Mouse (Mus musculus) cerebellum, adult 8-10 months (tissue): ENCODE measurements at regions not wholly inside any gene's neighbourhood (a gene's known extent, or its start where the extent isn't known, plus 50 kb on each side); places are given as distances from the start of the nearest gene placed in this dataset.

Experiments used
- DNase-seq: peaks from one replicate; pipeline ENCODE4 v3.0.0; 2022

DNA sequence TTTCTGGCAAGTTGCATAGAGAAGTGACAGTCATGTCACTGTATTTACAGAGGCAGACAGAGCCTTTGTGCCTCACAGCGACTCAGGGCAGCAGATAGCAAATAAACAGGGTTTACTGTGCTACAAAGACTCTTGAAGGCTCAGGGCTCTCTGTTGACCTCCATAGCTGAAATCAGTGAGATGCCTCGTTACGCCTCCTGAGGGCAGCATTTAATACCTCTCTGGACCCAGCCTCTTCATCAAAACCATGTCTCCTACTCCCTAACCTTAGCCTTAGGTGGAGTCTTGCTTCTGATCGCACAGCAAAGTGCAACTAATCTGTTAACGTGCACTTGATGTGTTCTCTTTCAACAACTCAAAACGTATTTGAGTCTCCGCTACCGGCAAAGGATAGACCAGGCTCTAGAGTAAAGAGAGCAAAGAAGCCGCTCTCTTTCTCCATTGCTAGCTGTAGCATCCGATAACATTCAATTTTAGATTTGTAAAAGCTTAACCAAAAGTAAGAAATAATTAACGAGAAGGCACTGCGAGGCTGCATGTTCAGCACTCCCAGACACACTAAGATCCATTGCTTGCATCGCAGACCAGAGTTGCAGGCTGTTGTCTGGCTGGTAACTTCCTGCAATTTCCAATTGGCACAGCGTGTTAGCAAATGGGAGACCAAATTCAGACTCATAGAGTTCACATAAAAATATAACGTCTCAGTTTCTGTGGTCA, 101.1 kb upstream of the Man2a1 start:
- peak; percentile 19 for DNase-seq

DNA sequence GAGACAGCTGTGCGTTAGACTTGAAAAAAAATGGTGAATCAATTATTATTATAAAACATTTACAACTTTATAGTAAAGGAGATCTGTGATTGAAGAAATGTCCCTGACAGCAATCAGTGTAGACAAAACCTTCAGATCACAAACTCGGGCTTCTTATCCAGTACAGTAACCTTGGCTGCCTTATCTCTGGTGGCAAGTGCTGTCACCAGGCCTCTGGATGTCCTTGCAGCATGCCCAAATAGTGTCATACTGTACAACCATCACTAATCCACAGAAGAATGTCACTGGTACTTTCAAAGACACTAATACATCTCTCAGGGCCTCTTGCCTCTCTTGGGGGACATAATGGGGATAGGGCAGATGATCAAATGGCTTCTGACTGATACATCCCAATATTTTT, 98.2 kb upstream of the Man2a1 start:
- no peak for DNase-seq

DNA sequence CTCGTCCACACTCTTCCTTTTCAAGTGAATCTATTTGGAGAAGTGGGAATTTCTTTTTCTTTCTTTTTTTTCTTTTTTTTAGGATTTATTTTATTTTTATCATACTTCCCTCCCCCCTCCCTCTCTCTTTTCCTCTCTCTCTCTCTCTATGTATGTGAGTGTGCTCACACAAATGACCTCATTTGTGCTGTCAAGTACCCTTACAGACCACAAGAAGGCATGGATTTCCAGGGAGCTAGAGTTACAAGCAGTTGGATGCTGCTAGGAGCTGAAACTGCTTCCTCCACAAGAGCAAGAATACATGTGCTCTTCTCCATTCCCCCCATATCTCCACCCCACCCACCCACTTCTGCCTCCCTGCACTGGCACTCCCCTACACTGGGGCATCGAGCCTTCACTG, 94.6 kb upstream of the Man2a1 start:
- DNase-seq, result no peak

DNA sequence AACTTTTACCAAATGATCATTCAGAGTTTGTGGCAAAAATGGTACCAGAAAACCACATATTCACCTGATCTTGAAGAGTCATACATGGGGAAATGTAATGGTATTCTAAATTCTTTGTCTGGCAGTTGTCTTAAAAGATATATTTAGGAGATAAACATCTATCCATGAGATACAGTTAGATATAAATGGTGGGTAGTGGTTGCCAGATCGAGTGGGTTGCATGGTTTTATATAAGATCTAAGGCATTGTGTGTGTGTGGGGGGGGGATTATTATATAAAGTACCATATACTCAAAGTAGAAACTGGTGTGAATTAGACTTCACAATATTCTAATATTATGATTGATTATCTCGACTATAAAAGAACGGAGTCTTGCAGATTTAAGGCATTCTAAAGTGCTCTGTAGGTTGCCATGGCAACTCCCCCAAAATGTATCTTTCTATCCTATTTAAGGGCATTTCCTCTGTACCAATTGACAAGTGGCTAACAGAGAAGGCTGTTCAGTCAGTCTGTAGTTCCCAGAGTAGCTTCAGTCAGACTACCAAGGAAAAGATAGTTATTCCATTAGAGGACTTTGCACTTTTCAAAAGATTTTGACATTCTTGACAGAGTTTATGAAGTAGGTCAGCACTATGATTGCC, 89.3 kb upstream of the Man2a1 start:
- no peak for DNase-seq

DNA sequence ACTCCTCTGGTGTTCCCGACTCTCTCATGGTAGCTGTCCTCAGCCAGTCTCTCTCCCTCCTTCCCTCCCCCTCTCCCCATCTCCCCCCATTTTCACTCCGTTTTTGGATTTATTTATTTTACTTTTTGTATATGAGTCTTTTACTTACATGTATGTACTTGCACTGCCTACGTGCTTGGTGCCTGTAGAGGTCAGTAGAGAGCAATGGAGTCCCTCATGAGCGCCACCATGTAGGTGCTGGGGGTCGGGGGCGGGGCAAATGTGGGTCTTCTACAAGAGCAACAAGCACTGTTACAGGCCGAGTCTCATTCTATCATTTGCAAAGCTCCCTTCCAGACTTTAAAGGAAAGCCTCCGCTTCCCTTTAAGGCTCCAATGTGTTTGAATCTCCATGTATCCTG, 78.3 kb upstream of the Man2a1 start:
- DNase-seq, result no peak

DNA sequence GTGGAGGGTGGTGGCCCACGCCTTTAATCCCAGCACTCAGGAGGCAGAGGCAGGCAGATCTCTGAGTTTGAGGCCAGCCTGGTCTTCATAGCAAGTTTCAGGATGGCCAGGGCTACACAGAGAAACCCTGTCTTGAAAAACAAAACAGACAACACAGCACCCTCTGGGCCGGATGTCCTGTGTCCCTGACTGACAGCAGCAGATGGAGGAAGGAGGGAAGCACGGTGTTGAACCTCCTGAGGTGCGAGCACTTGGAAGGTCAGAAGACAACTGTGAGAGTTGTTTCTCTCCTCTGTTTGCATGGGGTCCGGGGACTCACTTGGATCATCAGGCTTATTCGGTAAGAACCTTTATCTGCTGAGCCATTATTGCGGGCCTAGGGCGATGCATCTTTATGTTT, 76.6 kb upstream of the Man2a1 start:
- no peak for DNase-seq

DNA sequence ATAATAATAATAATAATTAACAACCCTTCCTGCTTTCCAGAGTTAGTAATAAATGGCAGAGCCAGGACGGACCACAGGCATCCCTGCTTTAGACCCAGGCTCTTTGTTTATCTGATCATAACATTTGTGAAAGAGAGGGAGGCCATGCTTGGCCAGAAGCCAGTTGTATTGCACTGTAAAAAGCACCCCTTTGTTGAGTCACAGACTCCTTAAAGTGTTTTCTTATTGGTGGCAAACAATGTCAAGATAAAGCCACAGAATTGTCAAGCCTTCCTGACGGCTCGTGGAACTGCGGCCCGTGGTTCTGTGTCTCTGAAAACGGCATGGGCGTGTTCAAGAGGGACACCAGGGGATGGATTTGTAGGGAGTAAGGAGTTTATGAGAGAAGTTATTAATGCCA, 72.7 kb upstream of the Man2a1 start:
- DNase-seq, result no peak

DNA sequence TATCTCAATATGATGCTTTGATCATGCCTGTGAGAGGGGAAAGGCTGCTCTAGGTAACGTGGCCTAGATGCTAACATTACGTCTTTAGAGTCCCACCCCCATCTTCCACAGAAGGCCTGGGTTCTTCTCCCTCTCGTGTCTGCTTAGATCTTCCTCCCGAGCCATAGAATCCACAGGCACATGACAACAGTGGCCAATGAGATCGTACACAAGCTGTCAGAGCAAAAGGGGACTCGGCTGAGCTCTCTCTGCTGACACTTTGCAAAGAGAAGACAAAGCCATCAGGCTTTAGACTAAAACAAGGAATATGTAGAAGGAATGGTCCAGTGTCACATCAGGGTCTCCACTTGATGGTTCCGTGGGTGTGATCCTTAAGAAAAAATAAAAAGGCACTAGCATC, 72.1 kb upstream of the Man2a1 start:
- no peak for DNase-seq

DNA sequence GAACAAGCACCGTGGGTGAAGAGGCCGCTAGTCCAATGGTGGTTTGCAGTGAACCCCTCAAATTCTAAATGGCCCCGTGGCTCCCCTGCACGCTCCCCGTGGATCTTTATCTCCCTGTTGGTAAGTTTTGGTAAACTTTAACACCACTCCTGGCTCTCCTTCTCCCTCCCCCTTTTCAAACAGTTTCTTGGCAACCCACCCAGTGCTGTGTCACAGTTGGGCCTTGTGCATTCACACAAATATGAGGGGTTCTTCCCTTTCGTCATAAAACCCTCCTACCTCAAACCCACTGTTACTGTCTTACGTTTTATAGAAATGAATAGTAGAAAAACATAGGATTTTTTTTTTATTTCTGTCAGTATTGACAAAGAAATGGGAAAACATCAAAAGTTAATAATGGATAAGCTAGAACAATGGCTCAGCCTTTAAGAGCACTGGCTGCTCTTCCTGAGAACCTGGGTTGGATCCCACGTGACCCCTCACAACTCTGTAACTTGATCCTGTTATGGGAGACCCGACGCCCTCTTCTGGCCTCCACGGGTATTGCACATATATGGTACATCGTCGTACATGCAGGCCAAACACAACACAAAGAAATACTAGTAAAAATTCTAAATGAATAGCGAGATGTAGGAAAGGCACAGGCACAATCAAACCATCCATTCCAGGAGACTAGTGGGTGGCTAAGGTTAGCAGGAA, 71.1 kb upstream of the Man2a1 start:
- no peak for DNase-seq

DNA sequence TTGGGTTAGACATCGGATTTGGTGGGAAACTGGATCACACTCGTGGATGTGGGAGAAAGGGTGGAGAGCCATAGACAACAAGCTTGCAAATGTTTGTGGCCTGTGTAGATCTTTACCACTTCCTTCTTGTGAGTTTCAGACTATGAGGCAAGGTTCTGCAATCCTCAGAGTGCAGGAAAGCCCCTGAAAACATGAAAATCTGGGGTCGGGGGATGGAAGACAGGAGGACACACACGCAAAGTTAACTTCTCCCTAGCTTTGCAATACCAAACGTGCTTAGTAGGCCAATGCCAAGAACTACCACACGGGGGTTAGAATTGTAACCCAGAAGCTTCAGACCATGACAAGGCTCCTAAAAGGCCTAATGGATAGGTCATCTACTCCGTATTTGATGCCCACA, 69.4 kb upstream of the Man2a1 start:
- no peak for DNase-seq

DNA sequence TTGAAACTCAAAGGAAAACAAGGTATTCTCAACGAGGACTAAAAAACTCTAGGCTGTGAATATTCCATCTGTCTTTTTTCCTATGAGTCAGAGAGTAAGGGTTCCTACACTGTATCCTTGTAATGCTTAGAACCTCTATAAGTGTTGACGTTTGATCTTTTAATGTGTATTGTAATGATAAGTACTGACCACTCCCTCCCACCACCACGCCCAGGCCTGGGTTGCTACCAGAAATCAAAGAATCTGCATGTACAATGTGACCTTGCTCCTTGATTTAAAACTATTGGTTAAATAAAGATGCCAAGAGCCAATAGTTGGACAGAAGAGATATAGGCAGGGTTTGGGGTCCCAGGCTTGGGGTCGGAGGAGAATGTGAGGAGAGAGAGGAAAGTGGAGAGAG, 66.2 kb upstream of the Man2a1 start:
- no peak for DNase-seq

DNA sequence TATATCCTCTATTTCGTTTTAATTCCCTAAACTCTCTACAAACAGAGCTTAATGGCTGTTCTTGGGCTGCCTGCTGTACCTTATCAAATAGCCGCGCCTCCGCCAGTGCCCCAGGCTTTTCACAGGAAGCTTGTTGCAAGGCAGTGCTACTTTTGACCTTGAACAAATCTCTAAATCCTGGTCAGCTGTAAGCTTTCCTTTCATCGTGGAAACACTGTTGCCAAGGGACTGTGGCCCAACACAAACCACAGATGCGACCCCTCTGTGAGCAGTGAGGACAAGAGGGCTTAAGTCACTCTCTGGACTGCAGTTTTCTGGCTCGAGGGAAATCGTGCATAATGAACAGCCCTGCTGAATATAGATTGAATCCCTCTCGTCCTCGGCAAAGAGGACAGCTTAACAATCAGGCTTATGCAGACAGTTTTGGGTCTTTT, 62.0 kb upstream of the Man2a1 start:
- no peak for DNase-seq

DNA sequence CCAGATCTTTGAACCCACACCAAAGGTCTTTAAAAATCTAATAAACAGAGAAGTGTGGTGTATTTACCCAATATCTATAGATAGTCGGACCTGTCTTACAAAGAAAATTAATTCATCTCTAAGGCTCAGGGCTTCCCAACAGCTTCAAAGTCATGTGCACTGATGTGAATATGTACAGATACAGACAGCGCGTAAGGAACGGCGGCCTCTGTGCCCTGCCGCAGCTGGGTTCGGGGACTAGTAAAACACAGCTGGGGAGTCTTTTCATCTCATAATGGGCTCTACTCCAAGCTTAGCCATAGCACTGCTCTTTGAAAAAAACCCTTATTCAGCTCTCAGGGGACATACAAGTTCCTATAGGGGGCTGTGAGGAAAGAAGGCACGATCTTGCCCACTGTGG, 60.1 kb upstream of the Man2a1 start:
- no peak for DNase-seq

DNA sequence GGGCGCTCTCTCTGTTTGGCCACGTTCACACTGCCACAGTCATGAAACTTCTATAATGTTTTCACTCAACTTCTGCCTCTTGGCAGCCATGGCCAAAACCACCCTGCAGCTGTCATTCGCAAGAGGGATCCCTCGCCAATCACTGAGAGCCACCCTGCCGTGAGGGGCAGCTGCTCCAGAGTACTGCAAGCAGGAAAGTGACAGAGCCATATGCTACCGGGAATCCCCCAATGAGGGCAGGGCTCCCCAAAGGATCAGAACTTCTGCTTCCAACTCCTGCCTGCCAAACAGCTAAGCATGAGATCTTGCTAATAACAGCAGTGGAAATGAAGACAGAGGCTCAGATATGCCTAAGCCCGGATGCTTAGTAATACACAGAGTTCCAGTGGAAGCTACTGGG, 52.0 kb upstream of the Man2a1 start:
- no peak for DNase-seq

DNA sequence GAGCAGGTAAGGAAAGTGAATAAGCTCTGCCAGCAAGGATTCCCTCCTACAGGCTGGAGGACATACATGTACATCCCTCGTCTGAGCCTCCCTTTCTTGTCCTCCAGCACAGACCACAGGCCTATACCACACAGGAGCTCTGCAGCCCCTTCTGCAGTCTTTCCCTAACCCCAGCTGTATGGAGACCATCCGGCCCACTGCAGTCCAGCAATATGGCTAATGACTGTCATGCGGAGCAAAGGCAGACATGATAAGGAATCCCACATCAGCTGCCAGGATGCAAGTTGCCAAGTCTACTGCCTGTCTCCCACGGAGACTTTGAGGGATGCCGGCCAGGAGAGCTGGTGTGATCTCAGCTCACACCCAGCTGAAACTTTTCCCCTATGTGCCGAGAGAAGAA, 50.5 kb upstream of the Man2a1 start:
- no peak for DNase-seq
